Mouse (Mus musculus): ENCODE data around the gene Polrmt. TPM values are rescaled to one million over a fixed set of nuclear protein-coding genes. Genes with fewer than 3 reads are reported as not detected.
"Not testable (repeated sequence)": the region's sequence is repeated elsewhere in the genome, so short reads cannot be mapped to it uniquely, and the experiment has no call there.

Polrmt gene
- total and polyA plus RNA-seq, 3 experiments, result 13.5 to 50.5 (median 49.0) TPM

DNA sequence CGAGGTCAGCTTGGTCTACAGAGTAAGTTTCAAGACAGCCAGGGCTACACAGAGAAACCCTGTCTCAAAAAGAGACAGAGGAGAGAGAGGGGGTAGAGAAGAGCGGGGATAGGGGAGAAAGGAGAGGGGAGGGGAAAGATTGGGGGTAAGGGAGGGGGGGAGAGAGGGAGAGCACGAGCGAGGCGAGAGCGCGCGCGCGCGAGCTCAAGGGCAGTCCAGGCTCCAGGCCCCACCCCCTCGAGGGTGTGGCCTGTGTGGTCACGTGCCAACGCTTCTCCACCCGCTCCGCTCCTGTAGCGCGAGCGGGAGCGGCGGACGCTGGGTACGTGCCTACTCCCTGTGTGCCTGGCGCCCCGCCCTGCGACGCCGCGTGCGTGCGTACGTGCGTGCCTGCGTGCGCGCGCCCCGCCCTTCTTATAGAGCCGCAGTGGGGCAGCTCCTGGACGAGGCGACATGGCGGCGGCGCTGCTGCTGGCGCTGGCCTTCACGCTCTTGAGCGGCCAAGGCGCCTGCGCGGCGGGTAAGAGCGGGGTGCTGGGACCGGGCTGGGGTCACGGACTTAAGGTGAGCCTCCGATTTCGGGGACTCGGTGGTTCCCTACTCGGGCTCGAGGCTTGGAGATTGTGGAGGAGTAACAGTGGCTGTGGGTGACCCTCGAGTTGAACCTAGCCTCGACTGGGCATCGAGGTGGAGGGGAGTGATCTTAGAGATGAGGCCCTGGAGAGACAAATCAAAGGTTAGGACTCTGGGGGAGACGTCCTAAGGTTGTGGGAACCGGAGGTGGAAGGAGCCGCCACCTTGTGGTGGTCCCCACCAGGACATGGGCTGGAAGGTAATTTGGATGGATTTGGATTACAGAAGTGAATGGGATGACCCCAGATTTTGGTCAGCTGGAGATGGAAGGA, 42.1 kb downstream of the Polrmt start, which contains the start of gene Bsg (continued):
- TF ChIP-seq TCF12 (IDR thresholded peaks at IDR 0.05; ENCODE audit: low read depth, low read length) (peak; percentile 92), RCOR1 (conservative IDR thresholded peaks at IDR 0.05; ENCODE audit: low read depth, low read length) (no peak), ELF1 (IDR thresholded peaks at IDR 0.05; ENCODE audit: low read depth, low read length) (peak; percentile 43; the same call in 1 of the 2 replicates), GABPA (IDR thresholded peaks at IDR 0.05; ENCODE audit: insufficient replicate concordance, low read depth, low read length) (no peak), USF1 (IDR thresholded peaks at IDR 0.05; ENCODE audit: low read depth, low read length) (peak; percentile 96), MYC (IDR thresholded peaks at IDR 0.05; ENCODE audit: low read depth, low read length) (peak; percentile 53; the same call in 1 of the 2 replicates)

DNA sequence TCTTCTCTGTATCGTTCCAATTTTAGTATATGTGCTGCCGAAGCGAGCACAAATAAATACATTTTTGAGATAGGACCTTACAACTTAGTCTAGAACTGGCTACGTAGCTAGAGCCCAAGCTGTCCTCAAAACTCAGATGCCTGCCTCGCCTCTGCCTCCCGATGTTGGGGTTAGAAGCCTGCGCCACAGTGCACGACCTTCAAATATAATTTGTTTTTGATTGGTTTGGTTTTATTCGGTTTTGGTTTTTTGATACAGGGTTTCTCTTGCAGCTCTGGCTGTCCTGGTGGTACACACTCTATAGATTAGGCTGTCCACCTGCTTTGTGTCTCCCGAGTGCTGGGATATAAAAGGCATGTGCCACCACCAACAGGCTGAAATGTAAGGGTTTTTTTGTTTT, 42.8 kb downstream of the Polrmt start:
- Histone ChIP-seq H3K9ac (ENCODE audit: insufficient read depth, low read depth) (no peak overlapping the region), H3K27ac (ENCODE audit: insufficient read depth, low read depth) (no peak overlapping the region)
- dilution Hi-C loops (cut with MboI; ENCODE audit: extremely low pct_ligation_motif_present, extremely low pct_unique_long_range_greater_than_20kb, low sequenced_read_pairs), result no loop called here

GRCm38 (mm10) chr10:79702970-79703369, 43.4 kb downstream of the Polrmt start:
- in situ Hi-C loops (cut with MboI; ENCODE audit: low pct_ligation_motif_present, low pct_unique_long_range_greater_than_20kb, low sequenced_read_pairs); H3K9me3 ChIP-seq (replicated peaks; ENCODE audit: low read length); H3K27me3 ChIP-seq (replicated peaks); DNase-seq (ENCODE audit: extremely low read depth); H3K9ac ChIP-seq (ENCODE audit: insufficient read depth, low read depth); dilution Hi-C loops (cut with MboI; ENCODE audit: extremely low pct_ligation_motif_present, extremely low pct_unique_long_range_greater_than_20kb, low sequenced_read_pairs); H3K4me3 ChIP-seq (replicated peaks in 1 of 3; ENCODE audit: low read depth in 2 of 3, low read length in 2 of 3, poor library complexity in 1 of 3); H3K4me2 ChIP-seq (ENCODE audit: insufficient read depth, low read depth, poor library complexity, severe bottlenecking); H3K27ac ChIP-seq (ENCODE audit: insufficient read depth, low read depth): not testable (repeated sequence)
- peaks cover 2 to 23% of the 10 kb centered on the region in 2 experiments for H3K36me3 ChIP-seq (replicated peaks in 1 of 2; ENCODE audit: control insufficient read depth in 1 of 2, insufficient read depth in 1 of 2, low read length in 1 of 2)
- H3K4me1 ChIP-seq (ENCODE audit: control insufficient read depth in 1 of 2, insufficient read depth in 2 of 2), result peaks cover 21 to 32% of the 10 kb centered on the region in 2 experiments
- H3K79me2 ChIP-seq (replicated peaks; ENCODE audit: control insufficient read depth, extremely low read depth, insufficient read depth, poor library complexity, severe bottlenecking), result peaks cover 35% of the 10 kb centered on the region

More for the DNA sequence above, 42.8 kb downstream of the Polrmt start:
- in situ Hi-C loops (cut with MboI; ENCODE audit: low pct_ligation_motif_present, low pct_unique_long_range_greater_than_20kb, low sequenced_read_pairs), result no loop called here
- Histone ChIP-seq H3K4me2 (ENCODE audit: insufficient read depth, low read depth, poor library complexity, severe bottlenecking) (0 out of 2 replicates have a peak overlapping the region, but pooled peaks have one; percentile 30), H3K79me2 (replicated peaks; ENCODE audit: control insufficient read depth, extremely low read depth, insufficient read depth, poor library complexity, severe bottlenecking) (peaks cover 38% of the 10 kb centered on the region), H3K4me3 (replicated peaks in 1 of 3; ENCODE audit: low read depth in 2 of 3, low read length in 2 of 3, poor library complexity in 1 of 3) (peak overlapping the region in 2 of 3 experiments; percentile 12 to 87), H3K27me3 (replicated peaks) (no peaks in the 10 kb centered on the region), H3K4me1 (ENCODE audit: control insufficient read depth in 1 of 2, insufficient read depth in 2 of 2) (peaks cover 21 to 33% of the 10 kb centered on the region in 2 experiments), H3K9me3 (replicated peaks; ENCODE audit: low read length) (no peaks in the 10 kb centered on the region), H3K36me3 (replicated peaks in 1 of 2; ENCODE audit: control insufficient read depth in 1 of 2, insufficient read depth in 1 of 2, low read length in 1 of 2) (peaks cover 4 to 29% of the 10 kb centered on the region in 2 experiments)
- DNase-seq (ENCODE audit: extremely low read depth), result no peak
- TF ChIP-seq MYC (IDR thresholded peaks at IDR 0.05; ENCODE audit: low read depth, low read length) (no peak), POLR2AphosphoS2 (IDR thresholded peaks at IDR 0.05; ENCODE audit: low read depth, low read length) (no peak), ZMIZ1 (IDR thresholded peaks at IDR 0.05; ENCODE audit: low read depth, low read length) (no peak), E2F4 (IDR thresholded peaks at IDR 0.05; ENCODE audit: insufficient replicate concordance, low read depth, low read length) (no peak)
